Comparison of ENCODE assay signal across 8 mouse cellular contexts in the genomic region with DNA sequence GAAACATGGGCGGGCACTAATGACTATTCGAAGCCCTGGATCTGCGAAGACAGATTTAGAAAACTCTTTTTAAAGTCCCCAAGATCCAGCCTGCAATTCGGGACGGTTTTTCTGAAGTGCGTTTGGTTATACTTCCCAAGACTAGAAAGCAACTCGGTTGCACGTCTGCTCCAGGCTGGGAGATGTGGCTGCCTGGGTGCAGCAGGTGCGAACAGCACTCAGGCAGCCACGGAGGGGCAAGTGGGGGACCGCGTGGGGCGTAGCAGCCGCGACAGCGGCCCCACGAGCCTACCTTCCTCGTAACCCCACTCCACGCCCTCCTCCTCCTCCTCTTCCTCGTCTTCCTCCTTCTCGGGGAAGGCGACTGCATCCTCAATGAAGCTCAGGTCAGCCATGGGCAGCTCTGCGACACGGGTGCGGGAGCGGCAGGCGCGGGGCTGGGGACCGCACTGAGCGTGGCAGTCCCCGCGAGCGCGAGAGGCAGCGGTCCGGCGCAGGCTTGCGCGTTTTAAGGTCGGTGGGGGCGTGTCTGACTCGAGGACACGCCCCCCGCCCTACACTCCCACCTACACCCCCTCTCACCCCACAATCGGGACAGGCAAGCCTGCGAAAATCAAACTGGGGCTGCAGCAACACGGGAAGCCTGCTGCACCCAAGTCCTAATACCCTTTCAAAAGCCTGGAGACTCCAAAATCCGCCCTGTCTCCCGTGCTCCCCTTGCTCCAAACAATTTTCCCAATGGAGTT. TPM values are rescaled to one million over a fixed set of nuclear protein-coding genes. Genes with fewer than 3 reads are reported as not detected.
A peak's percentile ranks its signal among the peaks of the same experiment; 100 is the strongest.
DNase-seq lines count a peak whose midpoint lies in the region; ATAC-seq and TF ChIP-seq lines count a peak whose summit lies in the region.

A gene (minus strand): TSS at position 482 of the 746 bp plus-strand sequence.

- H3K4me1 ChIP-seq in embryonic facial prominence, embryonic 15.5 days, result no peaks in the 10 kb centered on the region
- peaks cover 4% of the 10 kb centered on the region; the same call in 1 of the 2 replicates for H3K4me1 ChIP-seq in heart, postnatal 0 days (ENCODE audit: control insufficient read depth, insufficient read depth)
- H3K4me1 ChIP-seq in lung, embryonic 15.5 days, result no peaks in the 10 kb centered on the region

- TF ChIP-seq CTCF in heart, postnatal 0 days (IDR thresholded peaks at IDR 0.05; ENCODE audit: low read depth), result no peak

- ATAC-seq in embryonic facial prominence, embryonic 15.5 days (ENCODE audit: insufficient number of reproducible peaks, low FRiP score, low TSS enrichment, low read depth), result peak; percentile 80; the same call in 1 of the 2 replicates
- ATAC-seq in heart, postnatal 0 days (ENCODE audit: insufficient read depth, low read depth), result peak; percentile 93
- peak; percentile 88; the same call in 1 of the 2 replicates for ATAC-seq in lung, embryonic 15.5 days (ENCODE audit: borderline replicate concordance, extremely low read depth, low FRiP score, low TSS enrichment)

- under 1% methylated on average over 47 of the region's 49 CpGs for WGBS in embryonic facial prominence, embryonic 15.5 days
- WGBS in heart, postnatal 0 days, result under 1% methylated on average over 43 of the region's 49 CpGs
- under 1% methylated on average over 46 of the region's 49 CpGs for WGBS in lung, embryonic 15.5 days

- no peak for TF ChIP-seq EP300 in heart, postnatal 0 days (IDR thresholded peaks at IDR 0.05; ENCODE audit: low read depth)

- H3K27ac ChIP-seq in embryonic facial prominence, embryonic 15.5 days (replicated peaks), result no peak within 1 kb of the TSS
- no peak within 1 kb of the TSS for H3K27ac ChIP-seq in heart, postnatal 0 days (ENCODE audit: low read depth)
- no peak within 1 kb of the TSS for H3K27ac ChIP-seq in lung, embryonic 15.5 days

- H3K9me3 ChIP-seq in embryonic facial prominence, embryonic 15.5 days (replicated peaks), result no peaks in the 10 kb centered on the region
- H3K9me3 ChIP-seq in heart, postnatal 0 days (replicated peaks; ENCODE audit: control insufficient read depth, low read length), result no peaks in the 10 kb centered on the region
- no peaks in the 10 kb centered on the region for H3K9me3 ChIP-seq in lung, embryonic 15.5 days

- H3K4me3 ChIP-seq in embryonic facial prominence, embryonic 15.5 days (replicated peaks), result peak within 1 kb of the TSS; percentile 61
- peak within 1 kb of the TSS; percentile 65 for H3K4me3 ChIP-seq in heart, postnatal 0 days (ENCODE audit: low read depth, low read length)
- H3K4me3 ChIP-seq in lung, embryonic 15.5 days, result peak within 1 kb of the TSS; percentile 58

- peak within 1 kb of the TSS; percentile 31 for H3K9ac ChIP-seq in embryonic facial prominence, embryonic 15.5 days
- peak within 1 kb of the TSS; percentile 68 for H3K9ac ChIP-seq in heart, postnatal 0 days (replicated peaks; ENCODE audit: low read depth, low read length)
- H3K9ac ChIP-seq in lung, embryonic 15.5 days, result peak within 1 kb of the TSS; percentile 51

- peak; percentile 5 for DNase-seq in ovary, postnatal 14 days (ENCODE audit: low spot score)
- DNase-seq in ovary, postnatal 10 days (ENCODE audit: low spot score), result no peak
- DNase-seq in heart, postnatal 0 days (ENCODE audit: low spot score), result peak; percentile 16
- DNase-seq in kidney, postnatal 14 days, result peak; percentile 61
- peak; percentile 4 for DNase-seq in right cerebral cortex, adult 18-20 months
- DNase-seq in spleen, postnatal 4 days (ENCODE audit: low spot score in 2 of 2), result no peak

- H3K27me3 ChIP-seq in embryonic facial prominence, embryonic 15.5 days, result no peaks in the 10 kb centered on the region
- no peaks in the 10 kb centered on the region for H3K27me3 ChIP-seq in heart, postnatal 0 days (ENCODE audit: control insufficient read depth, insufficient read depth, low read length)
- no peaks in the 10 kb centered on the region for H3K27me3 ChIP-seq in lung, embryonic 15.5 days

- H3K4me2 ChIP-seq in embryonic facial prominence, embryonic 15.5 days (replicated peaks), result peak within 1 kb of the TSS; percentile 100
- H3K4me2 ChIP-seq in heart, postnatal 0 days (ENCODE audit: low read depth, low read length), result peak within 1 kb of the TSS; percentile 92
- H3K4me2 ChIP-seq in lung, embryonic 15.5 days, result peak within 1 kb of the TSS; percentile 95

- no peaks in the 10 kb centered on the region for H3K36me3 ChIP-seq in embryonic facial prominence, embryonic 15.5 days
- H3K36me3 ChIP-seq in heart, postnatal 0 days (replicated peaks; ENCODE audit: control insufficient read depth, insufficient read depth, low read length), result no peaks in the 10 kb centered on the region
- H3K36me3 ChIP-seq in lung, embryonic 15.5 days, result no peaks in the 10 kb centered on the region

RNA-seq across cellular contexts. Expression of the gene that starts here (rescaled TPM):
- 3.3 and 4.0 TPM in 2 replicates for polyA plus RNA-seq in embryonic facial prominence, embryonic 15.5 days (2015; fragmentation: Nextera tagmentation; extraction: Ambion mirVana)
- total RNA-seq in heart, postnatal 0 days (2014; rRNA removed; ENCODE audit: low replicate concordance), result 9.1 and 9.7 TPM in 2 replicates
- polyA plus RNA-seq in heart, postnatal 0 days (2015; fragmentation: Nextera tagmentation; extraction: Ambion mirVana), result 11.3 and 12.5 TPM in 2 replicates
- 9.9 and 10.7 TPM in 2 replicates for polyA plus RNA-seq in lung, embryonic 15.5 days (2015; fragmentation: Nextera tagmentation; extraction: Ambion mirVana)

Comparison
In these comparisons a context has a peak if more than half of its experiments do, and no peak if none do; other contexts are left out.
1. DNase-seq: peak in ovary, postnatal 14 days (single experiment), heart, postnatal 0 days (single experiment), kidney, postnatal 14 days (single experiment) and right cerebral cortex, adult 18-20 months (single experiment); none in ovary, postnatal 10 days (single experiment) and spleen, postnatal 4 days (0 of 2).
2. Peak in every context shown above with its lines, with median percentiles within 50 percentile points of each other: ATAC-seq, H3K4me2 ChIP-seq, H3K4me3 ChIP-seq and H3K9ac ChIP-seq.